Mouse (Mus musculus) hindbrain, embryonic 13.5 days (tissue): ENCODE results near the gene Nmrk2. TPM values are rescaled to one million over a fixed set of nuclear protein-coding genes. Genes with fewer than 3 reads are reported as not detected.

ENCODE experiments used
- ATAC-seq: fragments of 200-750 bp; cut with Nextera tagmentation; 2 replicates; pipeline ENCODE4 v1.8.0; 2017; ENCODE audit warnings: moderate TSS enrichment; ENCODE audit not compliant: low FRiP score
- H3K27ac ChIP-seq: fragments of 300-500 bp; sonication (generic); 2 replicates; pipeline ENCODE4 v1.5.1; 2015; ENCODE audit warnings: inconsistent platforms, mild to moderate bottlenecking, moderate library complexity
- H3K27me3 ChIP-seq: fragments of 300-500 bp; sonication (generic); 2 replicates; pipeline ENCODE4 v1.6.1; 2015; ENCODE audit warnings: mild to moderate bottlenecking, inconsistent platforms
- H3K36me3 ChIP-seq: fragments of 300-500 bp; sonication (generic); 2 replicates; pipeline ENCODE4 v1.6.1; 2015; ENCODE audit warnings: mild to moderate bottlenecking, inconsistent platforms
- H3K4me1 ChIP-seq: fragments of 300-500 bp; sonication (generic); replicated peaks from 2 replicates; pipeline ENCODE4 v1.6.1; 2015; ENCODE audit warnings: inconsistent platforms
- H3K4me2 ChIP-seq: fragments of 300-500 bp; sonication (generic); 2 replicates; pipeline ENCODE4 v1.6.1; 2015; ENCODE audit warnings: inconsistent platforms, mild to moderate bottlenecking, moderate library complexity
- H3K4me3 ChIP-seq: fragments of 300-500 bp; sonication (generic); 2 replicates; pipeline ENCODE4 v1.5.1; 2015; ENCODE audit warnings: mild to moderate bottlenecking, inconsistent platforms
- H3K9ac ChIP-seq: fragments of 300-500 bp; sonication (generic); 2 replicates; pipeline ENCODE4 v1.6.1; 2015; ENCODE audit warnings: mild to moderate bottlenecking, inconsistent platforms
- H3K9me3 ChIP-seq: fragments of 300-500 bp; sonication (generic); 2 replicates; pipeline ENCODE4 v1.6.1; 2016; ENCODE audit warnings: inconsistent platforms
- WGBS: fragments of 180-500 bp; shearing (Covaris S2); methylation state at CpG from one replicate; pipeline ENCODE4 v1.1.7; 2015; 5-methylcytosine and 5-hydroxymethylcytosine counted together
- polyA plus RNA-seq: library from polyadenylated mRNA; unstranded; fragments of >200 nt; fragmentation: Nextera tagmentation; extraction: Ambion mirVana; gene quantifications from 2 replicates; pipeline ENCODE4 v1.2.1, GENCODE M21; 2015

Nmrk2 gene
- 0.09 and 0.10 TPM in 2 replicates for polyA plus RNA-seq

GRCm38 (mm10) chr10:81201807-81202758 is at the start of gene Nmrk2:
TSS of gene Nmrk2 (minus strand) at chr10:81202051.
- H3K27me3 ChIP-seq = peaks cover 25% of the 10 kb centered on the region
- 62% methylated on average over 13 of the region's 13 CpGs for WGBS
- H3K27ac ChIP-seq = no peak within 1 kb of the TSS
- no peak within 1 kb of the TSS for H3K4me3 ChIP-seq
- H3K4me1 ChIP-seq = no peaks in the 10 kb centered on the region
- H3K9ac ChIP-seq = peak within 1 kb of the TSS; percentile 20; the same call in 1 of the 2 replicates
- H3K9me3 ChIP-seq = no peaks in the 10 kb centered on the region
- H3K4me2 ChIP-seq = no peak within 1 kb of the TSS
- H3K36me3 ChIP-seq = peaks cover 29% of the 10 kb centered on the region
- ATAC-seq = no peak

GRCm38 (mm10) chr10:81249442-81249841 is 47.6 kb upstream of the Nmrk2 start:
- Histone ChIP-seq H3K27me3 (peaks cover 76% of the 10 kb centered on the region), H3K36me3 (peaks cover 42% of the 10 kb centered on the region), H3K9ac (no peak overlapping the region), H3K4me1 (peaks cover 21% of the 10 kb centered on the region), H3K4me2 (no peak overlapping the region), H3K4me3 (no peak overlapping the region), H3K9me3 (no peaks in the 10 kb centered on the region), H3K27ac (no peak overlapping the region)
- ATAC-seq = no peak
- WGBS = 84% methylated on average over 8 of the region's 8 CpGs

GRCm38 (mm10) chr10:81247804-81248203 is 46.0 kb upstream of the Nmrk2 start:
- H3K27ac ChIP-seq = no peak overlapping the region
- H3K4me1 ChIP-seq = peaks cover 15% of the 10 kb centered on the region
- peaks cover 50% of the 10 kb centered on the region for H3K36me3 ChIP-seq
- peaks cover 72% of the 10 kb centered on the region for H3K27me3 ChIP-seq
- H3K9me3 ChIP-seq = no peaks in the 10 kb centered on the region
- WGBS = 98% methylated on average over 2 of the region's 2 CpGs
- no peak overlapping the region for H3K4me2 ChIP-seq
- H3K4me3 ChIP-seq = no peak overlapping the region
- no peak overlapping the region for H3K9ac ChIP-seq
- no peak for ATAC-seq

GRCm38 (mm10) chr10:81245166-81245565 is 43.3 kb upstream of the Nmrk2 start:
- H3K27me3 ChIP-seq = peaks cover 64% of the 10 kb centered on the region
- WGBS = 95% methylated on average over 6 of the region's 6 CpGs

DNA sequence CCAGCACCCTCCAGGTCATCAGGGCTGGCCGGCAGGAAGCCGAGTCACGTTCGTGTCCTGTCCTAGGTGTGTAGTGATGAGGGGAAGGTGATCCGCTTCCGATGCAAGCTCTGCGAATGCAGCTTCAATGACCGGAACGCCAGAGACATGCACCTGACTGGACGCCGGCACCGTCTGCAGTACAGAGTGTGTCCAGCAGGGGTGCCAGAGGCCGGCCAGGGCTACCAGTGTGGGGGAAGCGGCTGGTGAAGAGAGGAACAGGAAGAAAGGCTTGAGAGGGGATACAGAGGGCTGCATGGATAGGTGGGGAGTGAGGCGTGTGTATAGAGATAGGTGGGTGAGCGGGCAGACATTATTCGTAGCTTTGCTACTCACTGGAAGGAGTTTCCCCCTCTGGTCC is 42.7 kb upstream of the Nmrk2 start:
- no peak overlapping the region for H3K27ac ChIP-seq
- no peak overlapping the region for H3K4me2 ChIP-seq
- H3K36me3 ChIP-seq = peaks cover 48% of the 10 kb centered on the region
- no peak overlapping the region for H3K9ac ChIP-seq
- peak; percentile 65 for ATAC-seq
- no peaks in the 10 kb centered on the region for H3K9me3 ChIP-seq
- peaks cover 64% of the 10 kb centered on the region for H3K27me3 ChIP-seq
- 8% methylated on average over 17 of the region's 17 CpGs for WGBS
- H3K4me3 ChIP-seq = no peak overlapping the region
- peaks cover 10% of the 10 kb centered on the region; the same call in 1 of the 2 replicates for H3K4me1 ChIP-seq

More at GRCm38 (mm10) chr10:81245166-81245565, 43.3 kb upstream of the Nmrk2 start:
- Histone ChIP-seq H3K4me3 (no peak overlapping the region), H3K36me3 (peaks cover 54% of the 10 kb centered on the region), H3K9ac (no peak overlapping the region), H3K4me1 (peaks cover 5% of the 10 kb centered on the region; the same call in 1 of the 2 replicates), H3K27ac (no peak overlapping the region), H3K9me3 (no peaks in the 10 kb centered on the region), H3K4me2 (no peak overlapping the region)
- ATAC-seq = no peak

DNA sequence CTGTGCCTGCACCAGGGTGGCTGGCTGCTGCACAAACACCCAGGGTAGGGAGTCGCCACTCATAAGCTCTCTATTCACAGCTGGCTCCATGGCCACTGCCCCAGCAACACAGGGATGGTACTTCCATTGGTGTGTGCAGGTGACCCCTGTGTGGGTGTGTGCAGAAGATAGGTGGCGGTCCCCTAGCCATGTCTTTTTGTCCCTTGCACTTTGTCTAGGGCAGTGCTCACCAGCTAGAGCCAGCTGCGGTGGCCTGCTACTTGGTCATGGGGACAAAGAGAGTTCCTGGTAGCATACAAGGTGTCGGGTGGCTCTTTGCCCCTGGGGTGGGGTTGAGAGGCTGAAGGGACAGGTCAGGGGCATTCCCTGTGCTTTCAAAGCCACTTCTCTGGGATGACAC is 42.3 kb upstream of the Nmrk2 start:
- WGBS = 77% methylated on average over 4 of the region's 4 CpGs
- no peak; the same call in 1 of the 2 replicates for ATAC-seq
- H3K27me3 ChIP-seq = peaks cover 64% of the 10 kb centered on the region

GRCm38 (mm10) chr10:81242021-81242420 is 40.2 kb upstream of the Nmrk2 start:
- peaks cover 13% of the 10 kb centered on the region for H3K4me1 ChIP-seq
- peaks cover 34% of the 10 kb centered on the region for H3K36me3 ChIP-seq
- H3K9me3 ChIP-seq = no peaks in the 10 kb centered on the region
- no peak overlapping the region for H3K27ac ChIP-seq
- WGBS = 92% methylated on average over 16 of the region's 16 CpGs
- H3K9ac ChIP-seq = no peak overlapping the region
- H3K27me3 ChIP-seq = peaks cover 75% of the 10 kb centered on the region
- no peak overlapping the region for H3K4me3 ChIP-seq
- no peak overlapping the region for H3K4me2 ChIP-seq
- ATAC-seq = no peak

More for the DNA sequence above, 42.3 kb upstream of the Nmrk2 start:
- Histone ChIP-seq H3K4me3 (no peak overlapping the region), H3K36me3 (peaks cover 46% of the 10 kb centered on the region), H3K27ac (no peak overlapping the region), H3K9me3 (no peaks in the 10 kb centered on the region), H3K4me1 (peaks cover 10% of the 10 kb centered on the region; the same call in 1 of the 2 replicates), H3K4me2 (no peak overlapping the region), H3K9ac (no peak overlapping the region)

GRCm38 (mm10) chr10:81240876-81241275 is 39.0 kb upstream of the Nmrk2 start:
- Histone ChIP-seq H3K4me3 (no peak overlapping the region), H3K27me3 (peaks cover 64% of the 10 kb centered on the region), H3K27ac (no peak overlapping the region), H3K9ac (no peak overlapping the region), H3K36me3 (peaks cover 28% of the 10 kb centered on the region), H3K4me2 (no peak overlapping the region), H3K4me1 (peaks cover 13% of the 10 kb centered on the region), H3K9me3 (no peaks in the 10 kb centered on the region)
- WGBS = 27% methylated on average over 13 of the region's 13 CpGs
- no peak for ATAC-seq

DNA sequence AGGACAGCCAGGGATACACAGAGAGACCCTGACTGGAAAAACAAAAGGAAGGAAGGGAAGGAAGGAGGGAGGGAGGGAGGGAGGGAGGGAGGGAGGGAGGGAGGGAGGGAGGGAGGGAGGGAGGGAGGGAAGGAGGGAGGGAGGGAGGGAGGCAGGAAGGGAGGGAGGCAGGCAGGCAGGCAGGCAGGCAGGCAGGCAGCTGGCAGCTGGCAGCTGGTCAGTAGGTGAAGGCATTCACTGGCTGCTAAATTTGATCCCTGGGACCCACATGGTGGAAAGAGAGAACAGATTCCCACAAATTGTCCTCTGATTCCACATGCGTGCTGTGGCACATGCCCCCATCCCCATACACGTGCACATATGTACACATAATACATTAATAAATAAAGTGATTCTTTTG is 36.8 kb upstream of the Nmrk2 start:
- H3K27me3 ChIP-seq = peaks cover 53% of the 10 kb centered on the region
- no peaks in the 10 kb centered on the region for H3K9me3 ChIP-seq
- peaks cover 31% of the 10 kb centered on the region for H3K36me3 ChIP-seq
- H3K4me3 ChIP-seq = no peak overlapping the region
- H3K9ac ChIP-seq = no peak overlapping the region
- H3K4me2 ChIP-seq = no peak overlapping the region
- ATAC-seq = no peak
- 80% methylated on average over 2 of the region's 2 CpGs for WGBS
- peaks cover 12% of the 10 kb centered on the region for H3K4me1 ChIP-seq
- H3K27ac ChIP-seq = no peak overlapping the region

DNA sequence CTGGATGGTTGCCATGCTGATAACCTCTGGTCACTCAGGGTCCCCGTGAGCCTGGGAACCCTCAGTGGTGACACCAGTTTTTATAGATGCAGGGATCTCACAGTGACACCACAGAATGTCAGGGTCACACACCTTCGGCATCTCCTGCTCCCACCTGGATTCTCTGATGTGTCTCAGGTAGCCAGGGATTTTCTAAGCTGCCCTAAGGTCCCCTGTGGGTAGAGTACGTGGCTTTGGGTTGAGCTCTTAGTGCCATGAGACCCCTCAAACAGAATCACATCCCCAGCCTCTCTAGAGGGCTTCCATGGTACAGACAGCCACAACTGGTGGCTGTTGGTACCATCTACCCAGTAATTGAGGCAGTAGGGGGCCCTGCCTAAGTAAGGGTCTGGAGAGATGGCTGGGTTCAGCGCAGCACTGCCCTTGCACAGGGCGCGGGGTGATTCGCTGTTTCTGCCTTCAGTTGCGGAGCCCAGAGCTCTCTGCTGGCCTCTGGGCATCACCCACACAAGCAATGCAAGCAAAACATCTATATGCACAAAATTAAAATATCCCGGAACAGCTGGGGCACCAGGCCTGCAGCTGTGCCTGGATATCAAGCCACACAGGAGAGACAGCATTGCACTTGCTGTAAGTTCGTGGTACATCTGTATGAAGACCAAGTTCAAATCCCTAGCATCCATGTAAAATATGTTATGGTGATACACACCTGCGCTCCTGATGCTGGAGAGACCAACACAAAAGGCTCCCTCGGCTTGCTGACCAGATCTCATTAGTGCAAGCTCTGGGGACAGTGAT is 34.8 kb upstream of the Nmrk2 start:
- H3K4me3 ChIP-seq = no peak overlapping the region
- peaks cover 17% of the 10 kb centered on the region for H3K4me1 ChIP-seq
- H3K36me3 ChIP-seq = peaks cover 13% of the 10 kb centered on the region; the same call in 1 of the 2 replicates
- no peak overlapping the region for H3K27ac ChIP-seq
- no peak for ATAC-seq
- no peaks in the 10 kb centered on the region for H3K9me3 ChIP-seq
- H3K9ac ChIP-seq = 0 out of 2 replicates have a peak overlapping the region, but pooled peaks have one; percentile 4
- H3K4me2 ChIP-seq = no peak overlapping the region
- 77% methylated on average over 12 of the region's 12 CpGs for WGBS
- peaks cover 41% of the 10 kb centered on the region for H3K27me3 ChIP-seq

GRCm38 (mm10) chr10:81234206-81234605 is 32.4 kb upstream of the Nmrk2 start:
- H3K4me2 ChIP-seq = no peak overlapping the region

DNA sequence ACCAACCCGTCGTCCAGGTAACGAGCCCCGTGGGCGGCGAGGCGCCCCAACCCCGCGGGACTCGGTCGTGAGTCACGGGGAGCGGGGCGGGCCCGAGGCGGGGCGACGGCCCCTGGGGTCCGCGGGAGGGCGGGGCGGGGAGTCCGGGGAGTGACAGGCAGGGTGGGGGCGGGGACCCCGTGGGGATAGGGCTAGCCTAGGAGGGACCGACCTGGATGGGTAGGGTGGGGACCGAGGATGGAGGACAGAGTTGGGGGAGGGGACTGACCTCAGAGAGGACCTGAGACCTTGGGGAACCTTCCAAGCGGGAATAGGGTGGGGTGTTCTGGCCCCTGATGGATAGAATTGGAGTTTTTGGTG is 31.4 kb upstream of the Nmrk2 start:
- under 1% methylated on average over 27 of the region's 28 CpGs for WGBS

More at GRCm38 (mm10) chr10:81234206-81234605, 32.4 kb upstream of the Nmrk2 start:
- H3K4me3 ChIP-seq = 0 out of 2 replicates have a peak overlapping the region, but pooled peaks have one; percentile 70
- H3K36me3 ChIP-seq = peaks cover 13% of the 10 kb centered on the region; the same call in 1 of the 2 replicates
- H3K27ac ChIP-seq = no peak overlapping the region
- H3K4me1 ChIP-seq = peaks cover 25% of the 10 kb centered on the region
- ATAC-seq = no peak
- no peaks in the 10 kb centered on the region for H3K9me3 ChIP-seq
- peaks cover 19% of the 10 kb centered on the region for H3K27me3 ChIP-seq
- peak overlapping the region; percentile 84; the same call in 1 of the 2 replicates for H3K9ac ChIP-seq
- 78% methylated on average over 6 of the region's 6 CpGs for WGBS

More for the DNA sequence above, 31.4 kb upstream of the Nmrk2 start:
- H3K27me3 ChIP-seq = peaks cover 11% of the 10 kb centered on the region
- H3K36me3 ChIP-seq = peaks cover 12% of the 10 kb centered on the region; the same call in 1 of the 2 replicates
- H3K4me3 ChIP-seq = peak overlapping the region; percentile 70
- peaks cover 35% of the 10 kb centered on the region for H3K4me1 ChIP-seq
- peak; percentile 37 for ATAC-seq
- no peaks in the 10 kb centered on the region for H3K9me3 ChIP-seq
- no peak overlapping the region for H3K27ac ChIP-seq
- H3K4me2 ChIP-seq = peak overlapping the region; percentile 66
- H3K9ac ChIP-seq = peak overlapping the region; percentile 84
